Comparison of ENCODE assay signal across 20 mouse cellular contexts in the genomic region with DNA sequence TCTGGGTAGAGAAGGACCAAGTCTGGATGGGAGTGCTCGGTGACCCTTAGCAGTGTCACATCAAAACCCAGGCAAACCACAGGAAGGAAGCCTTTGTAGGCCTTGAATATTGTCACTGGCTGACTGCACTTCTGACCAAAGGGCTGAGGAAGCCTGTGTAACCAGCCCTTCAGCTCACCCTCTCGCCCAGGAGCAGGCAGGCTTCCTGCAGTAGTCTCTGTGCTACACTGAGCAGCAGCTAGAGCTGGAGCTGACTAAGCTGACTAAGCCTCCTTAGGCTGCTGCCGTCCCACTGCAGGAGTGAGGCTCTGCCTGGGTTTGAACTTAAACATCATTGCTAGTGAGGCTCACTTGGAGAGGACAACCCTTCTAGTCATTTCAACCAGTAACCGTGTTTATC. TPM values are rescaled to one million over a fixed set of nuclear protein-coding genes. Genes with fewer than 3 reads are reported as not detected.
DNase-seq lines count a peak whose midpoint lies in the region; ATAC-seq lines count a peak whose summit lies in the region.
"Had no signal": no experiment of that assay in that cellular context is flagged by ENCODE, and none has a peak within 500 bp of the region (broad histone marks: within the 10 kb centered on the region; RNA-seq: fewer than 3 reads in every experiment).

No protein-coding gene starts in this region.

- ATAC-seq in CD4-positive, CD25-positive, alpha-beta regulatory T cell, adult 4 months = no peak
- ATAC-seq in limb, embryonic 13.5 days (ENCODE audit: low FRiP score, low read depth) = no peak
- ATAC-seq in hematopoietic stem cell, adult 5-6 weeks (replicated peaks in 1 of 2; ENCODE audit: insufficient read depth in 1 of 2, low FRiP score in 2 of 2, low TSS enrichment in 1 of 2, low read depth in 1 of 2, poor library complexity in 2 of 2, severe bottlenecking in 2 of 2) = peak; percentile 50 to 57; a peak in 3 of 4 replicates
- ATAC-seq: forebrain, embryonic 16.5 days had no signal

- peaks cover 100% of the 10 kb centered on the region for H3K36me3 ChIP-seq in limb, embryonic 13.5 days
- peaks cover 100% of the 10 kb centered on the region for H3K36me3 ChIP-seq in limb, embryonic 10.5 days

- H3K27ac ChIP-seq in limb, embryonic 13.5 days = no peak overlapping the region
- no peak overlapping the region for H3K27ac ChIP-seq in limb, embryonic 10.5 days
- H3K27ac ChIP-seq: hindbrain, embryonic 10.5 days; lung, embryonic 15.5 days had no signal

- peak; percentile 29 for DNase-seq in CD4-positive, CD25-positive, alpha-beta regulatory T cell, adult 2 months (ENCODE audit: low read depth, low spot score)
- DNase-seq in limb, embryonic 10.5 days (ENCODE audit: low spot score) = no peak
- peak; percentile 17 for DNase-seq in 3T3-L1 (ENCODE audit: low read depth, low spot score)
- no peak for DNase-seq in cerebellum, postnatal 36 days
- no peak for DNase-seq in spleen, postnatal 14 days (ENCODE audit: low spot score in 2 of 2)
- DNase-seq: adrenal gland, postnatal 36 days; cerebellum, postnatal 10 days; gastrocnemius, postnatal 10 days; heart, adult 18-20 months; kidney, adult 8-10 months; kidney, postnatal 36 days had no signal

- H3K9me3 ChIP-seq in limb, embryonic 13.5 days = no peaks in the 10 kb centered on the region
- no peaks in the 10 kb centered on the region for H3K9me3 ChIP-seq in limb, embryonic 10.5 days (replicated peaks)
- H3K9me3 ChIP-seq: hindbrain, embryonic 10.5 days; lung, embryonic 15.5 days; neural tube, embryonic 13.5 days had no signal

- H3K4me1 ChIP-seq in limb, embryonic 13.5 days = peaks cover 13% of the 10 kb centered on the region; the same call in 1 of the 2 replicates
- H3K4me1 ChIP-seq in limb, embryonic 10.5 days = no peaks in the 10 kb centered on the region
- H3K4me1 ChIP-seq: lung, embryonic 15.5 days had no signal

- no peak overlapping the region for H3K4me2 ChIP-seq in limb, embryonic 13.5 days (replicated peaks)
- H3K4me2 ChIP-seq: liver, embryonic 11.5 days; lung, embryonic 15.5 days; neural tube, embryonic 13.5 days had no signal

- H3K27me3 ChIP-seq in limb, embryonic 13.5 days = no peaks in the 10 kb centered on the region
- H3K27me3 ChIP-seq in limb, embryonic 10.5 days (ENCODE audit: low read depth, poor library complexity, severe bottlenecking) = no peaks in the 10 kb centered on the region
- H3K27me3 ChIP-seq: lung, embryonic 15.5 days; neural tube, embryonic 13.5 days had no signal

- no peak overlapping the region for H3K4me3 ChIP-seq in limb, embryonic 13.5 days
- H3K4me3 ChIP-seq in limb, embryonic 10.5 days = no peak overlapping the region
- H3K4me3 ChIP-seq: erythroblast, embryonic 14.5 days; hindbrain, embryonic 10.5 days; lung, embryonic 15.5 days; neural tube, embryonic 13.5 days had no signal

- 88% methylated on average over 4 of the region's 4 CpGs for WGBS in limb, embryonic 13.5 days
- WGBS in limb, embryonic 10.5 days = 93% methylated on average over 4 of the region's 4 CpGs

- 0 out of 2 replicates have a peak overlapping the region, but pooled peaks have one; percentile 8 for H3K9ac ChIP-seq in limb, embryonic 13.5 days
- H3K9ac ChIP-seq: lung, embryonic 15.5 days had no signal

RNA-seq across cellular contexts. Expression of a gene that starts 31.6 kb away (rescaled TPM):
- polyA plus RNA-seq in CD4-positive, CD25-positive, alpha-beta regulatory T cell, adult 4 months (2017; shearing (Covaris generic)) = 100 to 1,000 TPM in 1 of 2 experiments, 10 to 100 TPM in 1; 59.3 to 107 TPM
- polyA plus RNA-seq in limb, embryonic 13.5 days (2015; fragmentation: Nextera tagmentation; extraction: Ambion mirVana) = 670 and 694 TPM in 2 replicates
- polyA plus RNA-seq in limb, embryonic 10.5 days (2016; fragmentation: Nextera tagmentation; extraction: Ambion mirVana) = 583 and 698 TPM in 2 replicates
- total RNA-seq in hematopoietic stem cell, adult 5-6 weeks (2017) = 543 and 564 TPM in 2 replicates

Comparison
In these comparisons a context has a peak if more than half of its experiments do, and no peak if none do; other contexts are left out.
1. DNase-seq: peak in CD4-positive, CD25-positive, alpha-beta regulatory T cell, adult 2 months (single experiment) and 3T3-L1 (single experiment); none in limb, embryonic 10.5 days (single experiment), cerebellum, postnatal 36 days (0 of 2) and spleen, postnatal 14 days (0 of 2).
2. ATAC-seq: peak in hematopoietic stem cell, adult 5-6 weeks (2 of 2); none in CD4-positive, CD25-positive, alpha-beta regulatory T cell, adult 4 months (single experiment) and limb, embryonic 13.5 days (single experiment).